Mouse (Mus musculus) midbrain, embryonic 11.5 days (tissue): Measurements from ENCODE around the gene Jmjd8. TPM values are rescaled to one million over a fixed set of nuclear protein-coding genes. Genes with fewer than 3 reads are reported as not detected.

ENCODE experiments used
- ATAC-seq: fragments of 200-750 bp; cut with Nextera tagmentation; 2 replicates; pipeline ENCODE4 v1.8.0; 2017; ENCODE audit warnings: moderate TSS enrichment, moderate library complexity; ENCODE audit not compliant: low FRiP score
- DNase-seq: peaks from one replicate; pipeline ENCODE4 v3.0.0; 2015; ENCODE audit warnings: low spot score; ENCODE audit errors: missing footprints
- H3K27ac ChIP-seq: fragments of 300-500 bp; sonication (generic); 2 replicates; pipeline ENCODE4 v1.5.1; 2014; ENCODE audit warnings: low read depth, low read length
- H3K27me3 ChIP-seq: fragments of 300-500 bp; sonication (generic); 2 replicates; pipeline ENCODE4 v1.6.1; 2014; ENCODE audit warnings: mild to moderate bottlenecking, low read length, moderate library complexity, mixed read lengths; ENCODE audit not compliant: control insufficient read depth, insufficient read depth
- H3K36me3 ChIP-seq: fragments of 300-500 bp; sonication (generic); 2 replicates; pipeline ENCODE4 v1.6.1; 2014; ENCODE audit warnings: mild to moderate bottlenecking, low read length, moderate library complexity, mixed read lengths; ENCODE audit not compliant: control insufficient read depth, insufficient read depth
- H3K4me1 ChIP-seq: fragments of 300-500 bp; sonication (generic); 2 replicates; pipeline ENCODE4 v1.6.1; 2014; ENCODE audit warnings: low read length; ENCODE audit not compliant: control insufficient read depth, insufficient read depth
- H3K4me2 ChIP-seq: fragments of 300-500 bp; sonication (generic); 2 replicates; pipeline ENCODE4 v1.6.1; 2014; ENCODE audit warnings: mild to moderate bottlenecking, moderate library complexity
- H3K4me3 ChIP-seq: fragments of 300-500 bp; sonication (generic); 2 replicates; pipeline ENCODE4 v1.5.1; 2014; ENCODE audit warnings: low read depth, low read length
- H3K9ac ChIP-seq: fragments of 300-500 bp; sonication (generic); 2 replicates; pipeline ENCODE4 v1.6.1; 2014; ENCODE audit warnings: low read length
- H3K9me3 ChIP-seq: fragments of 300-500 bp; sonication (generic); 2 replicates; pipeline ENCODE4 v1.6.1; 2016; ENCODE audit warnings: low read length; ENCODE audit not compliant: control insufficient read depth
- WGBS: fragments of 180-500 bp; shearing (Covaris S2); extraction: QIAGEN DNeasy Blood & Tissue Kit; methylation state at CpG from one replicate; pipeline ENCODE4 v1.1.7; 2014; 5-methylcytosine and 5-hydroxymethylcytosine counted together
- polyA plus RNA-seq: library from polyadenylated mRNA; unstranded; fragments of >200 nt; fragmentation: Nextera tagmentation; extraction: Ambion mirVana; gene quantifications from 2 replicates; pipeline ENCODE4 v1.2.1, GENCODE M21; 2014

Gene Jmjd8
- polyA plus RNA-seq, 1 experiment from 2014 or later, result 54.1 TPM

- peaks cover 45% of the 10 kb centered on the region for H3K4me1 ChIP-seq
- H3K4me3 ChIP-seq, result peak overlapping the region; percentile 68
- peak overlapping the region; percentile 89 for H3K9ac ChIP-seq
- no peak overlapping the region for H3K27ac ChIP-seq
- H3K27me3 ChIP-seq, result no peaks in the 10 kb centered on the region
- no peaks in the 10 kb centered on the region for H3K9me3 ChIP-seq
- ATAC-seq, result no peak
- no peak for DNase-seq
- 80% methylated on average over 8 of the region's 8 CpGs for WGBS
- H3K36me3 ChIP-seq, result peaks cover 11% of the 10 kb centered on the region; the same call in 1 of the 2 replicates
- H3K4me2 ChIP-seq, result peak overlapping the region; percentile 90
Observed at GRCm38 (mm10) chr17:25828223-25828594, 458 bp upstream of the Jmjd8 start.

- Histone ChIP-seq H3K4me1 (peaks cover 47% of the 10 kb centered on the region), H3K9ac (peak overlapping the region; percentile 89), H3K4me2 (peak overlapping the region; percentile 90), H3K27ac (peak overlapping the region; percentile 87), H3K9me3 (no peaks in the 10 kb centered on the region), H3K36me3 (peaks cover 11% of the 10 kb centered on the region; the same call in 1 of the 2 replicates), H3K4me3 (peak overlapping the region; percentile 68), H3K27me3 (no peaks in the 10 kb centered on the region)
- 47% methylated on average over 8 of the region's 8 CpGs for WGBS
- ATAC-seq (no peak), DNase-seq (no peak)
Observed at GRCm38 (mm10) chr17:25829558-25830017, 921 bp downstream of the Jmjd8 start.

GRCm38 (mm10) chr17:25830200-25830753 is 1.6 kb downstream of the Jmjd8 start:
- ATAC-seq (no peak), DNase-seq (no peak)
- H3K9me3 ChIP-seq, result no peaks in the 10 kb centered on the region
- WGBS, result 83% methylated on average over 4 of the region's 4 CpGs
- no peaks in the 10 kb centered on the region; the same call in 1 of the 2 replicates for H3K27me3 ChIP-seq
- peak overlapping the region; percentile 90; the same call in 1 of the 2 replicates for H3K4me2 ChIP-seq
- H3K36me3 ChIP-seq, result peaks cover 11% of the 10 kb centered on the region; the same call in 1 of the 2 replicates
- peaks cover 46% of the 10 kb centered on the region for H3K4me1 ChIP-seq
- peak overlapping the region; percentile 68 for H3K4me3 ChIP-seq
- H3K9ac ChIP-seq, result no peak overlapping the region; the same call in 1 of the 2 replicates
- H3K27ac ChIP-seq, result no peak overlapping the region

GRCm38 (mm10) chr17:25830806-25831431 is 2.3 kb downstream of the Jmjd8 start:
- H3K4me3 ChIP-seq, result peak overlapping the region; percentile 71; the same call in 1 of the 2 replicates
- DNase-seq (no peak), ATAC-seq (no peak)
- H3K27me3 ChIP-seq, result no peaks in the 10 kb centered on the region; the same call in 1 of the 2 replicates
- no peak overlapping the region; the same call in 1 of the 2 replicates for H3K4me2 ChIP-seq
- no peaks in the 10 kb centered on the region for H3K9me3 ChIP-seq
- no peak overlapping the region for H3K9ac ChIP-seq
- 84% methylated on average over 14 of the region's 14 CpGs for WGBS
- H3K27ac ChIP-seq, result no peak overlapping the region
- H3K4me1 ChIP-seq, result peaks cover 50% of the 10 kb centered on the region
- H3K36me3 ChIP-seq, result peaks cover 11% of the 10 kb centered on the region; the same call in 1 of the 2 replicates

GRCm38 (mm10) chr17:25831451-25832281 is 3.0 kb downstream of the Jmjd8 start:
- ATAC-seq (no peak), DNase-seq (no peak)
- Histone ChIP-seq H3K4me1 (peaks cover 57% of the 10 kb centered on the region), H3K27me3 (no peaks in the 10 kb centered on the region; the same call in 1 of the 2 replicates), H3K9me3 (no peaks in the 10 kb centered on the region), H3K36me3 (peaks cover 11% of the 10 kb centered on the region; the same call in 1 of the 2 replicates), H3K4me2 (peak overlapping the region; percentile 96), H3K9ac (peak overlapping the region; percentile 79), H3K4me3 (peak overlapping the region; percentile 71), H3K27ac (no peak overlapping the region)
- WGBS, result 66% methylated on average over 21 of the region's 21 CpGs

DNA sequence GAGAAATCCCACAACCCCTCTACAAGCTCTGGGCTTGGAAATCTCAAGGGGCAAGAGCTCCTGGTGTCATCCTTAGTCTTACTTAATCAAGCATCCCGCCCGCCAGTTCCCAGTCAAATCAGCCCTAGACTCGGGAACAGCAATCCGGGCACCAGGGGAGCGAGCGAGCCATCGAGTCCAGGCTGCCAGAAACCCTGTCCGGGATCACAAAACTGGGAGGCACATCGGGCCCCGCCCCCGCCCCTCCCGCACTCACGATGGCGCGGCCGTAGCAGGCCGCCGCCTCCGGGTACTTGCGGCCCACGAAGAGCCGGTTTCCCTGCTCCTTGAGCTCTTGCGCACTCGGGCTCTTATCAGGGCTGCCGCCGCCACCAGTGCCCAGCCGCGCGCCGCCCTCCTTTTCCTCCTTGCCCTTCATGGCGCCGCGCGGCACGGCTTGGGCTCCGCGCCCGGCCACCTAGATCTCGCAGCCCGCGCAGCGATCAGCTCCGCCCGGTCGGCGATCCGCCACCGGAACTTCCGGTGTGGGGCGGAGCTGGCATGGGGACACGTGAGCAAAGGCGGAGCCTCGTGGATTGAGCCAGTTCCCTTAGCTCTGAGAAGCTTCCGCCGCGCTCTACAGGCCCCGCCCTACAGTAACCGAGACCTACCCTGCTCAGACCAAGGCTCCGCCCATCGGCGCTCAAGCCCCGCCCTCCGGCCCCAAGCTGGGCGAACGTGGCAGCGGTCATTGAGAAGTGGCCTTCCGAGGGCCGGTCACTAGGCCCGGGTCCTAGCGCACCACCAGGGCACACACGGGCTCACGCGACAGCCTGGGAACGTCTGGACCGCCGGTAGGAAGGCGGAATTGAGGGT is 4.0 kb downstream of the Jmjd8 start:
- Histone ChIP-seq H3K9me3 (no peaks in the 10 kb centered on the region), H3K4me3 (peak overlapping the region; percentile 71), H3K27me3 (no peaks in the 10 kb centered on the region; the same call in 1 of the 2 replicates), H3K27ac (peak overlapping the region; percentile 84), H3K4me1 (peaks cover 67% of the 10 kb centered on the region), H3K4me2 (peak overlapping the region; percentile 96), H3K36me3 (peaks cover 11% of the 10 kb centered on the region; the same call in 1 of the 2 replicates), H3K9ac (peak overlapping the region; percentile 79)
- ATAC-seq (peak; percentile 92), DNase-seq (peak; percentile 100)
- WGBS, result under 1% methylated on average over 67 of the region's 77 CpGs

DNA sequence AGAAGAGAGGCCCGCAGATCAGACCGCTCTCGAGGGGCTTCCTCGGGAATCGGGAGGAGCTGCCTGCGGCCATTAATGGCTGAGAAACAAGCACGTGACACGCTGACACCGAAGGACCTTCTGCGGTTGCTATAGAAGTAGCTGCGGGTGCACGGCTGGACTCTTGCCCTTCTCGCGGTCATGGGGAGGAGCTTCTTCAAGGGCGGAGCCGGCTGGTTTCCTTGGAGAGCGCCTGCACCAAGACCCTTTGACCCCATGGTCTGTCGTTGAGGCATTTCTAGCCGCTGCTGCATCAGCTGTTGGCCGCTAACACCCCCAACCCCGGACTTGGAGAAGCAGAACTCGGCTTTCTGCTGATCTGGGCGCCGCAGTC is 4.6 kb downstream of the Jmjd8 start, which contains the start of gene Stub1:
TSS of gene Stub1 (minus strand) at position 114 of the 373 bp plus-strand sequence.
- no peaks in the 10 kb centered on the region for H3K9me3 ChIP-seq
- ATAC-seq, result peak; percentile 78

GRCm38 (mm10) chr17:25833961-25834594 is 5.4 kb downstream of the Jmjd8 start:
- Histone ChIP-seq H3K4me3 (peak overlapping the region; percentile 71), H3K36me3 (peaks cover 14% of the 10 kb centered on the region; the same call in 1 of the 2 replicates), H3K27me3 (no peaks in the 10 kb centered on the region; the same call in 1 of the 2 replicates), H3K4me2 (peak overlapping the region; percentile 96), H3K4me1 (peaks cover 62% of the 10 kb centered on the region), H3K27ac (peak overlapping the region; percentile 84), H3K9ac (peak overlapping the region; percentile 67), H3K9me3 (no peaks in the 10 kb centered on the region)
- no peak for ATAC-seq
- DNase-seq, result no peak
- WGBS, result 73% methylated on average over 6 of the region's 6 CpGs

More for the DNA sequence above, 4.6 kb downstream of the Jmjd8 start, which contains the start of gene Stub1:
- Histone ChIP-seq H3K4me3 (peak within 1 kb of the TSS; percentile 71), H3K9ac (peak within 1 kb of the TSS; percentile 79), H3K27me3 (no peaks in the 10 kb centered on the region; the same call in 1 of the 2 replicates), H3K4me1 (peaks cover 67% of the 10 kb centered on the region), H3K36me3 (peaks cover 11% of the 10 kb centered on the region; the same call in 1 of the 2 replicates), H3K4me2 (peak within 1 kb of the TSS; percentile 96), H3K27ac (peak within 1 kb of the TSS; percentile 84)
- DNase-seq, result no peak
- WGBS, result under 1% methylated on average over 24 of the region's 24 CpGs
